Mouse (Mus musculus) C2C12 (cell line): ENCODE measurements around the gene Kirrel3. TPM values are rescaled to one million over a fixed set of nuclear protein-coding genes. Genes with fewer than 3 reads are reported as not detected.

ENCODE experiments used
- H3K27me3 ChIP-seq: one replicate; pipeline ENCODE4 v1.6.1; 2011; ENCODE audit not compliant: control insufficient read depth, insufficient read depth, insufficient read length
- H3K36me3 ChIP-seq: one replicate; pipeline ENCODE4 v1.6.1; 2011; ENCODE audit not compliant: control insufficient read depth, insufficient read depth
- H3K4me3 ChIP-seq: one replicate; pipeline ENCODE4 v1.5.1; 2011; ENCODE audit warnings: mild to moderate bottlenecking, control low read depth; ENCODE audit not compliant: poor library complexity, insufficient read depth, severe bottlenecking
- H3K79me2 ChIP-seq: one replicate; pipeline ENCODE4 v1.6.1; 2011; ENCODE audit not compliant: control insufficient read depth, insufficient read depth
- H3K79me3 ChIP-seq: one replicate; pipeline ENCODE4 v1.6.1; 2011; ENCODE audit warnings: low read depth, control low read depth
- H3ac ChIP-seq: one replicate; pipeline ENCODE3; 2011; ENCODE audit warnings: low read depth; ENCODE audit not compliant: control insufficient read depth, insufficient read length
- CEBPB ChIP-seq: IDR thresholded peaks from one replicate; pipeline ENCODE4 v1.6.1; 2011; ENCODE audit warnings: low read depth, mild to moderate bottlenecking, control low read depth, moderate library complexity
- CTCF ChIP-seq: IDR thresholded peaks from one replicate; pipeline ENCODE4 v1.5.1; 2011; ENCODE audit not compliant: control insufficient read depth, insufficient read depth, insufficient read length
- FOSL1 ChIP-seq: IDR thresholded peaks from one replicate; pipeline ENCODE4 v1.8.0; 2011; ENCODE audit warnings: mild to moderate bottlenecking, low read length; ENCODE audit not compliant: poor library complexity, insufficient read depth, severe bottlenecking
- MAX ChIP-seq: IDR thresholded peaks from one replicate; pipeline ENCODE4 v1.6.1; 2011; ENCODE audit warnings: mild to moderate bottlenecking, control low read depth
- MYOD1 ChIP-seq: IDR thresholded peaks from one replicate; pipeline ENCODE4 v1.6.1; 2011; ENCODE audit warnings: low read depth; ENCODE audit not compliant: control insufficient read depth, insufficient read length
- MYOG ChIP-seq: IDR thresholded peaks from one replicate; pipeline ENCODE4 v1.6.1; 2011; ENCODE audit not compliant: control insufficient read depth, insufficient read length; ENCODE audit errors: extremely low read depth
- USF1 ChIP-seq: IDR thresholded peaks from one replicate; pipeline ENCODE4 v1.6.1; 2011; ENCODE audit warnings: low read depth, mild to moderate bottlenecking, control low read depth, moderate library complexity
- polyA plus RNA-seq: library from polyadenylated mRNA; unstranded; fragments of >200 nt; fragmentation: generic; extraction: Trizol; gene quantifications from one replicate; pipeline ENCODE4 v1.2.1, GENCODE M21; 2012; ENCODE audit warnings: missing spikeins

Kirrel3 gene
- polyA plus RNA-seq, 1 experiment = 5.2 TPM

GRCm38 (mm10) chr9:35043619-35044018 lies 557.9 kb downstream of the Kirrel3 start:
- Histone ChIP-seq H3ac (no peak overlapping the region), H3K27me3 (no peaks in the 10 kb centered on the region), H3K4me3 (no peak overlapping the region), H3K79me2 (no peaks in the 10 kb centered on the region), H3K36me3 (peaks cover 26% of the 10 kb centered on the region), H3K79me3 (no peaks in the 10 kb centered on the region)
- no peak for TF ChIP-seq MYOG
- TF ChIP-seq USF1 = no peak
- no peak for TF ChIP-seq FOSL1
- TF ChIP-seq MAX = no peak
- no peak for TF ChIP-seq MYOD1
- TF ChIP-seq CEBPB = no peak
- TF ChIP-seq CTCF = no peak

GRCm38 (mm10) chr9:35044458-35044857 lies 558.8 kb downstream of the Kirrel3 start:
- H3K79me2 ChIP-seq = no peaks in the 10 kb centered on the region
- no peaks in the 10 kb centered on the region for H3K27me3 ChIP-seq
- no peak overlapping the region for H3ac ChIP-seq
- H3K79me3 ChIP-seq = no peaks in the 10 kb centered on the region
- H3K36me3 ChIP-seq = peaks cover 32% of the 10 kb centered on the region
- H3K4me3 ChIP-seq = no peak overlapping the region
- TF ChIP-seq CEBPB (no peak), USF1 (no peak), FOSL1 (no peak), MYOD1 (no peak), CTCF (no peak), MAX (no peak), MYOG (no peak)

GRCm38 (mm10) chr9:35045031-35045531 lies 559.4 kb downstream of the Kirrel3 start:
- Histone ChIP-seq H3K4me3 (no peak overlapping the region), H3ac (no peak overlapping the region), H3K27me3 (no peaks in the 10 kb centered on the region), H3K36me3 (peaks cover 32% of the 10 kb centered on the region), H3K79me3 (no peaks in the 10 kb centered on the region), H3K79me2 (no peaks in the 10 kb centered on the region)
- TF ChIP-seq MAX (no peak), CTCF (no peak), FOSL1 (no peak), CEBPB (no peak), MYOG (no peak), MYOD1 (no peak), USF1 (no peak)

GRCm38 (mm10) chr9:35045756-35046155 lies 560.1 kb downstream of the Kirrel3 start:
- H3K4me3 ChIP-seq = no peak overlapping the region
- H3K79me2 ChIP-seq = no peaks in the 10 kb centered on the region
- H3K27me3 ChIP-seq = no peaks in the 10 kb centered on the region
- no peaks in the 10 kb centered on the region for H3K79me3 ChIP-seq
- H3ac ChIP-seq = no peak overlapping the region
- peaks cover 36% of the 10 kb centered on the region for H3K36me3 ChIP-seq
- TF ChIP-seq MAX (no peak), USF1 (no peak), CTCF (no peak), FOSL1 (no peak), CEBPB (no peak), MYOD1 (no peak), MYOG (no peak)

- TF ChIP-seq CTCF = no peak
- TF ChIP-seq MYOG = no peak
- no peak for TF ChIP-seq CEBPB
- no peak for TF ChIP-seq MYOD1
- no peak for TF ChIP-seq MAX
- TF ChIP-seq FOSL1 = no peak
- TF ChIP-seq USF1 = no peak
- Histone ChIP-seq H3ac (no peak overlapping the region), H3K79me3 (no peaks in the 10 kb centered on the region), H3K79me2 (no peaks in the 10 kb centered on the region), H3K4me3 (no peak overlapping the region), H3K27me3 (no peaks in the 10 kb centered on the region), H3K36me3 (peaks cover 51% of the 10 kb centered on the region)
Measured at GRCm38 (mm10) chr9:35048449-35048848, 562.8 kb downstream of the Kirrel3 start.

GRCm38 (mm10) chr9:35049891-35050527 lies 564.3 kb downstream of the Kirrel3 start:
- no peaks in the 10 kb centered on the region for H3K79me3 ChIP-seq
- H3K36me3 ChIP-seq = peaks cover 58% of the 10 kb centered on the region
- H3ac ChIP-seq = no peak overlapping the region
- H3K79me2 ChIP-seq = no peaks in the 10 kb centered on the region
- no peaks in the 10 kb centered on the region for H3K27me3 ChIP-seq
- TF ChIP-seq CTCF = no peak
- TF ChIP-seq MAX = no peak
- TF ChIP-seq MYOG = no peak
- TF ChIP-seq CEBPB = no peak
- TF ChIP-seq MYOD1 = no peak
- TF ChIP-seq FOSL1 = no peak
- no peak for TF ChIP-seq USF1
- no peak overlapping the region for H3K4me3 ChIP-seq
